Mouse (Mus musculus) right cerebral cortex, adult 2 months (tissue): ENCODE measurements around the gene Rpp25l.

Experiments used
- DNase-seq, 2 experiments: peaks; one replicate each; pipeline ENCODE4 v3.0.0; 2021 to 2022; ENCODE audit warnings: low spot score in 2 of 2

Gene Rpp25l

DNA sequence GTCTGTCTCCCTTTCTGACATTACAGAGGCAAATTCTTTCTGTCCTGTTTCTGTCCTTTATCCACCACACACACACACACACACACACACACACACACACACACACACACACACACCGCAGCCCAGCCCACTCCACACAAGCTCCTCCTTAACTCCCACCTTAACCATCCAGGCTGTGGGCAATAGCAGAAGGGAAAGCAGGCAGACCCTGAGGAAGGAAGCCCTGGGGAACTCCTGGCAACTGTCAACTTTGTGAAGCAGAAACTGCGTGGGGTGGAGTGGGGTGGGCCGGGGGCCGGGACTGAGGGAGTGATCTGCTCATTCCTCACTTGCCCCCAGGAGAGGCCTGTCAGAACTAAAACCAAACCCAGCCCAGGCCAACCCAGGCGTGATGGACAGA, 41.8 kb downstream of the Rpp25l start:
- no peak for DNase-seq

DNA sequence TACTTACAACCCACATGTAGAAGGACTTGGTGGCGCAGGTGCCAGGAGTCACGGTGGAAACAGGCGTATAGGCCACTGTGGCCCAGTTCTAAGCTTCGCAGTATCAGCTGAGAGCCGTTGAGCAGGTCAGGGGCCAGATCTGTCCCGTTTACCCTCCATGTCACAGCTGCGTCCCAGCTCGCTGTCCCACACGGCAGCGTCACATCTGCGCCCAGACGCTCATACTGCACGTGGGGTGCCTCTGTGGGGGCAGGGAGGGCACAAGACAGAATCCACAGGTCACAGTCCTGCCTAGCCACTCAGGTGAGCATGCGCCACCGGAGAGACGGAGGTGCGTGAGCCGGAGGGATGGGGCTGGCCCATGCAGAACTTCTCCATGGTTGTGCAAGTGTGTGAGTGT, 42.5 kb downstream of the Rpp25l start:
- no peak for DNase-seq

DNA sequence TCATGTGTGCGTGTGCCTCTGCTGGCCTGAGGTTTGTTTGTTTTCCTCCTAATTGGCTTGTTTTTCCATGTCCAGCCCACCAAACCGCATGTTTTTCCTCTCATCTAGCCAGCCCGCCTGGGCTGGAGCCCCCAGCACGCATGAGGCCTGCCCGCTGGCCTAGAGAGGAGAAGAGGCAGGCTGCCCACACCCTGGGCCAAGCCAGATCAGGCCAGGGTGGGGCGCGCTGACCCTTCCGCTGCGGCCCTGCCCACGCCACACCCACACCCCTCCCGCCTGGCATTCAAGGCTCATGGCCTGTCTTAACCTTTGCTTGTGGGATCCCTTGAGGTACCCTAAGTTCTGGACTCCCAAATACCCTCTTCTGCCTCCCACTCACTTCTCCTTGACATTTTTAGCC, 46.7 kb downstream of the Rpp25l start:
- no peak for DNase-seq

DNA sequence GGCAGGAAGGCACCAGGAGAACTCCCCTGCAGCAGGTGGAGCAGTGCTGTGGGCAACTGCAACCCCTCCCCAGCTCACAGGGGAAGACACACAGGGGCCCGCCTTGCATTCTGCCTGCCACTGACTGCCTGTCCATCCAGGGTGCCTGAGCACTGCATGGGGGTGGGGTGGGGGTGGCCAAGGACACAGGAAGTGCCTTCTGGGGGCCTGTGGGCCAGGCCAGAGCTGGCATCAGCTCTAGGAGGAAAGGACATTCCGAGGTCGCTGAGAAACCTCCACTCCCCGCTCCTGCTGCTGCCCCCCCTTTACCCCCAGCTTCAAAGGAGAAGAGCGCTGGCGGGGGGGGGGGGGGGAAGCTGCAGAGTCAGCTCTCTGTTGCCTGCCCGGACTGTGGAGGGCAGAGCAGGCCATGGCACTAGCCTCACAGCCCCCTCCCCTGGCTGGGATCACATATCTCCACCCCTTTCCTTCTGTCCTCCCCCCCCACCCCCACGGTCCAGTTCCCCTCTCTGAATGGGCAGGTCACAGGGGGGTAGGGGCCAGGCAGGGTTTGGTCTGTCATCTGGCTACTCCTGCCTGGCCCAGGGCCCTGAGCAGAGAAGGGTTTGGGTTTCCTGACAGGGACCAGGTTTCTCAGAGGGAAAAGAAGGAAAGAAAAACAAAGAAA, 48.2 kb downstream of the Rpp25l start:
- DNase-seq: no peak

DNA sequence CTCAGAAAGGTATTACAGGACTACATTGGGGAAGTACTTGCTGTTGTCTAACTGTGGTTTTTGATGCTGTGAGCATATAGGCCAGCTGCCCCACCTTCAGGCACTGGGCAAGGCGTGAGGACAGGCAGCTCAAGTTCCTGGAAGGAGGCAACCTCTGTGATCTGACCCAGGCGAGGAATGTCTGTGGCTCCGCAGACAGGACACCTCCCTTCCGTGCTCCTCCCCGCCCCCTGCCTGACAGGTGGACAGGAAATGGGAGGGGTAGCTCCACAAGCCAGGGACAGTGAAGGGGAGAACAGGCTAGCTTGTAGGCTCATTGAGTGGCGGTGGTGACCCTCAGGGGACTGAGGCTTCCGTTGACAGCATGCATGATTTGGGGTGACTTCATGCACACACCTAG, 48.8 kb downstream of the Rpp25l start:
- no peak for DNase-seq

DNA sequence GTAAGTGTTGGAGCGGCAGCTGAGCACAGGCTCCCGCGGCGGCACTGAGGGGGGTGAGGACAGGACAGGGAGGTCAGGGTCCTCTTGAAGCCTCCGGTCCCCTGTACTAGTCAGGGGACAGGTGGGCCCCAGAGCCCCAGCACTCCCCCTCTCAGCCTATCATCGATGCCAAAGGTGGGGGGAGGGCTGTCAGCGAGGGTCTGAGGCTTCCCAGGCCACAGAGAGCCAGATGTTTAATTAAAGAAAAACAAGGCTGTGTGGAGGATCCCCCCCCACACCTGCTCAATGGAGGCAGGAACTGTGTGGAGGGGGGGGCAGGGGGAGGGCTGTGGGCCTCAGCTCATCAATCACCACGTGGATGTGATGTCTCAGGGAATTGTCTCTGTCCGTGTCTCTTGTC, 49.7 kb downstream of the Rpp25l start:
- no peak for DNase-seq

DNA sequence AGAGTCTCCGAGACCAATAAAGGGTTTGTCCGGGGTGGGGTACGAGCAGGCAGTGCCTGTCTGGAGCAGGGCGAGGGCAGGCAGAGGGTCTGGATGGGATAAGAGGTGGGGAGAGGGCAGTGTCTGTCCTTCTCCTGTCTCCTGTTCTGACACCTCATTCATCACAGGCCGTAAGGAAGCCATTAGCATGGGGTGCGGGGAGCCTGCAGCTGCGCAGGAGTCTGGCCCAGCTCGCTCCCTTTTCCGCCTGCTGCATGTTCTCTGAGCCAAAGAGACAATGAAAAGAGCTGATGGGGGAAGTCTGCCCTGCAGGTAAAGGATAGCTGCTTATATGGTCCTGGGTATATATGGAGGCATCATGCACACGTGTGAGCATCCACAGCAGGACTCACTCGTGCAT, 50.6 kb downstream of the Rpp25l start:
- DNase-seq: no peak
